Mouse (Mus musculus) MEL (cell line): ENCODE results near the gene Slc25a22. TPM values are rescaled to one million over a fixed set of nuclear protein-coding genes. Genes with fewer than 3 reads are reported as not detected.

Experiments
- DNase-seq: peaks from one replicate; pipeline ENCODE4 v3.0.0; 2011; ENCODE audit warnings: low read depth, low spot score
- H3K27ac ChIP-seq: 2 replicates; pipeline ENCODE4 v1.5.1; 2012; ENCODE audit warnings: low read depth, mild to moderate bottlenecking, control low read depth, low read length, moderate library complexity; ENCODE audit not compliant: control insufficient read depth
- H3K27me3 ChIP-seq, 2 experiments: fragments of 150-350 bp in 1 of 2; sonication (generic) in 1 of 2; 2 replicates each; pipeline ENCODE4 v1.6.1; 2012; ENCODE audit warnings: low read length in 2 of 2, mild to moderate bottlenecking in 2 of 2, improper control_type of control experiment in 1 of 2, moderate library complexity in 1 of 2; ENCODE audit not compliant: insufficient read depth in 2 of 2, control insufficient read depth in 1 of 2
- H3K36me3 ChIP-seq, 2 experiments: 2 replicates each; pipeline ENCODE4 v1.6.1; 2012 to 2014; ENCODE audit warnings: low read length in 2 of 2, improper control_type of control experiment in 1 of 2, inconsistent platforms in 1 of 2, mild to moderate bottlenecking in 1 of 2; ENCODE audit not compliant: insufficient read depth in 2 of 2, control insufficient read depth in 1 of 2
- H3K4me1 ChIP-seq, 2 experiments: fragments of 150-350 bp in 1 of 2; sonication (generic) in 1 of 2; 2 replicates each; pipeline ENCODE4 v1.6.1; 2012; ENCODE audit warnings: low read length in 2 of 2, improper control_type of control experiment in 1 of 2, mild to moderate bottlenecking in 1 of 2; ENCODE audit not compliant: insufficient read depth in 2 of 2, control insufficient read depth in 1 of 2
- H3K4me3 ChIP-seq, 2 experiments: fragments of 150-350 bp in 1 of 2; sonication (generic) in 1 of 2; 2 replicates each; pipeline ENCODE4 v1.5.1; 2012; ENCODE audit warnings: low read depth in 2 of 2, low read length in 2 of 2, mild to moderate bottlenecking in 2 of 2, moderate library complexity in 2 of 2, control low read depth in 1 of 2, improper control_type of control experiment in 1 of 2; ENCODE audit not compliant: control insufficient read depth in 1 of 2, insufficient read depth in 1 of 2
- H3K79me2 ChIP-seq: 2 replicates; pipeline ENCODE4 v1.6.1; 2012; ENCODE audit warnings: mild to moderate bottlenecking, low read length, moderate library complexity; ENCODE audit not compliant: control insufficient read depth, poor library complexity, insufficient read depth
- H3K9ac ChIP-seq: 2 replicates; pipeline ENCODE4 v1.6.1; 2012; ENCODE audit warnings: low read depth, mild to moderate bottlenecking, control low read depth, low read length, moderate library complexity; ENCODE audit not compliant: control insufficient read depth, poor library complexity, severe bottlenecking
- H3K9me3 ChIP-seq: fragments of 150-350 bp; sonication (generic); replicated peaks from 2 replicates; pipeline ENCODE4 v1.6.1; 2012; ENCODE audit warnings: mild to moderate bottlenecking, low read length, improper control_type of control experiment, moderate library complexity; ENCODE audit not compliant: insufficient read depth
- BHLHE40 ChIP-seq: IDR thresholded peaks from 2 replicates; pipeline ENCODE4 v1.6.1; 2012; ENCODE audit warnings: low read depth, mild to moderate bottlenecking, inconsistent platforms, low read length, improper control_type of control experiment, borderline replicate concordance
- ETS1 ChIP-seq: IDR thresholded peaks from 2 replicates; pipeline ENCODE4 v1.6.1; 2012; ENCODE audit warnings: low read depth, mild to moderate bottlenecking, inconsistent platforms, low read length, improper control_type of control experiment, moderate library complexity
- GABPA ChIP-seq: IDR thresholded peaks from 2 replicates; pipeline ENCODE4 v1.6.1; 2012; ENCODE audit warnings: low read depth, mild to moderate bottlenecking, inconsistent platforms, low read length, improper control_type of control experiment, moderate library complexity
- GATA1 ChIP-seq: IDR thresholded peaks from 2 replicates; pipeline ENCODE4 v1.6.1; 2011; ENCODE audit warnings: low read depth, low read length, improper control_type of control experiment
- HCFC1 ChIP-seq: IDR thresholded peaks from 2 replicates; pipeline ENCODE4 v1.6.1; 2012; ENCODE audit warnings: low read depth, mild to moderate bottlenecking, inconsistent platforms, low read length, improper control_type of control experiment, moderate library complexity
- MAFK ChIP-seq: IDR thresholded peaks from 2 replicates; pipeline ENCODE4 v1.6.1; 2011; ENCODE audit warnings: low read depth, mild to moderate bottlenecking, low read length, improper control_type of control experiment, borderline replicate concordance
- MEF2A ChIP-seq: IDR thresholded peaks from 2 replicates; pipeline ENCODE4 v1.6.1; 2014; ENCODE audit warnings: low read depth, mild to moderate bottlenecking, inconsistent platforms, low read length, improper control_type of control experiment; ENCODE audit not compliant: poor library complexity, insufficient replicate concordance, severe bottlenecking; ENCODE audit errors: extremely low read depth
- MXI1 ChIP-seq: IDR thresholded peaks from 2 replicates; pipeline ENCODE4 v1.6.1; 2011; ENCODE audit warnings: mild to moderate bottlenecking, low read depth, low read length, improper control_type of control experiment
- MYC ChIP-seq: IDR thresholded peaks from 2 replicates; pipeline ENCODE4 v1.6.1; 2011; ENCODE audit warnings: low read depth, mild to moderate bottlenecking, low read length, improper control_type of control experiment, moderate library complexity
- NELFE ChIP-seq: IDR thresholded peaks from 2 replicates; pipeline ENCODE4 v1.6.1; 2011; ENCODE audit warnings: low read depth, low read length, improper control_type of control experiment
- NRF1 ChIP-seq: IDR thresholded peaks from 2 replicates; pipeline ENCODE4 v1.6.1; 2014; ENCODE audit warnings: low read depth, mild to moderate bottlenecking, inconsistent platforms, low read length, improper control_type of control experiment, moderate library complexity; ENCODE audit not compliant: poor library complexity, insufficient read depth, severe bottlenecking
- POLR2A ChIP-seq, 2 experiments: IDR thresholded peaks; 2 replicates each; pipeline ENCODE4 v1.6.1; 2011 to 2012; ENCODE audit warnings: low read length in 2 of 2, mild to moderate bottlenecking in 2 of 2, control low read depth in 1 of 2, improper control_type of control experiment in 1 of 2, low read depth in 1 of 2, moderate library complexity in 1 of 2; ENCODE audit not compliant: control insufficient read depth in 1 of 2, insufficient read depth in 1 of 2, poor library complexity in 1 of 2
- POLR2AphosphoS2 ChIP-seq: IDR thresholded peaks from 2 replicates; pipeline ENCODE4 v1.6.1; 2011; ENCODE audit warnings: low read length, improper control_type of control experiment
- RAD21 ChIP-seq: IDR thresholded peaks from 2 replicates; pipeline ENCODE4 v1.6.1; 2011; ENCODE audit warnings: mild to moderate bottlenecking, low read depth, low read length, improper control_type of control experiment
- RCOR1 ChIP-seq: IDR thresholded peaks from 2 replicates; pipeline ENCODE4 v1.6.1; 2012; ENCODE audit warnings: low read depth, mild to moderate bottlenecking, inconsistent platforms, low read length, improper control_type of control experiment
- SIN3A ChIP-seq: IDR thresholded peaks from 2 replicates; pipeline ENCODE4 v1.6.1; 2012; ENCODE audit warnings: low read length, improper control_type of control experiment, inconsistent platforms
- TBP ChIP-seq: IDR thresholded peaks from 2 replicates; pipeline ENCODE4 v1.8.0; 2011; ENCODE audit warnings: low read depth, low read length, improper control_type of control experiment
- TCF12 ChIP-seq: IDR thresholded peaks from 2 replicates; pipeline ENCODE4 v1.6.1; 2014; ENCODE audit warnings: low read depth, mild to moderate bottlenecking, inconsistent platforms, low read length, improper control_type of control experiment, moderate library complexity
- ZMIZ1 ChIP-seq: IDR thresholded peaks from 2 replicates; pipeline ENCODE4 v1.6.1; 2012; ENCODE audit warnings: low read depth, mild to moderate bottlenecking, inconsistent platforms, low read length, improper control_type of control experiment, moderate library complexity
- ZNF384 ChIP-seq: IDR thresholded peaks from 2 replicates; pipeline ENCODE4 v1.6.1; 2012; ENCODE audit warnings: low read depth, mild to moderate bottlenecking, inconsistent platforms, low read length, improper control_type of control experiment
- polyA plus RNA-seq, 2 experiments: library from polyadenylated mRNA; stranded (reverse) in 1 of 2; unstranded in 1 of 2; fragments of >175 nt in 1 of 2; fragments of >200 nt in 1 of 2; gene quantifications; 2 replicates each; pipeline versions ENCODE4 v1.2.1 to v1.2.4; 2012; ENCODE audit warnings: low replicate concordance in 2 of 2, low read depth in 1 of 2; ENCODE audit not compliant: insufficient read length in 2 of 2, insufficient read depth in 1 of 2, missing spikeins in 1 of 2
- total RNA-seq: library from RNA; depleted of rRNA; stranded (reverse); fragments of 300-350 nt; gene quantifications from 2 replicates; pipeline ENCODE4 v1.2.3, GENCODE M21; 2012

Gene Slc25a22
- total and polyA plus RNA-seq, 3 experiments: 23.8 to 46.0 TPM; not detected in 1

- no peak for TF ChIP-seq HCFC1
- TF ChIP-seq NRF1: no peak
- TF ChIP-seq ZNF384: no peak
- no peak; the same call in 1 of the 2 replicates for TF ChIP-seq RCOR1
- TF ChIP-seq TCF12: peak; percentile 19; the same call in 1 of the 2 replicates
- TF ChIP-seq, all 39 proteins: peak for 17
Observed at GRCm38 (mm10) chr7:141392552-141393222, 45.0 kb downstream of the Slc25a22 start (continued).

GRCm38 (mm10) chr7:141391625-141392551 lies 45.8 kb downstream of the Slc25a22 start, which contains the start of gene Taldo1:
Gene Taldo1, plus strand, starts transcription at chr7:141392199.
- no peaks in the 10 kb centered on the region for H3K9me3 ChIP-seq
- TF ChIP-seq MEF2A (peak; percentile 10; the same call in 1 of the 2 replicates), ZMIZ1 (peak; percentile 85), POLR2A (IDR thresholded peaks at IDR 0.05; ENCODE audit: control insufficient read depth in 1 of 2, insufficient read depth in 1 of 2, low read depth in 1 of 2, low read length in 2 of 2, poor library complexity in 1 of 2) (peak; percentile 59 to 87; a peak in 3 of 4 replicates), SIN3A (peak; percentile 89), BHLHE40 (no peak; the same call in 1 of the 2 replicates), RAD21 (no peak), HCFC1 (peak; percentile 74), POLR2AphosphoS2 (peak; percentile 80), GABPA (no peak), TCF12 (peak; percentile 25; the same call in 1 of the 2 replicates), MYC (no peak), NELFE (peak; percentile 79), TBP (peak; percentile 64), MAFK (no peak), MXI1 (peak; percentile 68), ETS1 (peak; percentile 60; the same call in 1 of the 2 replicates), RCOR1 (peak; percentile 10; the same call in 1 of the 2 replicates), GATA1 (peak; percentile 3; the same call in 1 of the 2 replicates)
- TF ChIP-seq, all 39 proteins: peak for 13
- Histone ChIP-seq H3K9ac (peak within 1 kb of the TSS; percentile 74), H3K27ac (peak within 1 kb of the TSS; percentile 97), H3K4me1 (peaks cover 15 to 37% of the 10 kb centered on the region in 2 experiments), H3K27me3 (no peaks in the 10 kb centered on the region), H3K79me2 (peaks cover 25% of the 10 kb centered on the region), H3K36me3 (peaks cover 10 to 49% of the 10 kb centered on the region in 2 experiments), H3K4me3 (peak within 1 kb of the TSS; percentile 77 to 78)
- peak; percentile 99 for DNase-seq
